Mouse (Mus musculus) ES-Bruce4 (cell line): Measurements from ENCODE around the gene Col20a1.

Experiments
- CTCF ChIP-seq: IDR thresholded peaks from one replicate; pipeline ENCODE4 v1.8.1; 2011; ENCODE audit warnings: low read depth, low read length
- POLR2A ChIP-seq: IDR thresholded peaks from one replicate; pipeline ENCODE4 v1.8.1; 2011; ENCODE audit warnings: low read length; ENCODE audit not compliant: insufficient read depth

DNA sequence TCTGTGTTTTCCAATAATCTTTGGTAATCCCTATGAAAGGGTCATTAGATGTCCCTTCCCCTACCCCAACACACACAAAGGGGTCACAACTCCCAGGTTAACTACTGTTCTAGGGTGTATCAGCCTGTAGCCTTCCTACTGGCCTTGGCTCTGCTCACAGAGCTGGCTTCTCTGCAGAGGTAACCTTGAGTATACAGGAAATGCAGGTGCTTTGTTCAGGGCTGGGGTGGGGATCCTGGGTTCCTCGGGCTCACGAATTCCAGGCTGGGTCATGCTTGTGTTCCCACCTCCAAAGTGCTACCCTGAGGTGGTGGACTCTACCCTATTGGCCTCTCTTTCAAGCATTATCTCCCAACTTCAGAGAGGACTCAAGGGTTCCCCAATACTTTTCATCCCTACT is 700 bp upstream of the Col20a1 start:
- TF ChIP-seq CTCF: no peak
- no peak for TF ChIP-seq POLR2A
